Comparison of ENCODE assay signal across 23 mouse cellular contexts in genomic region chr13:52179977-52180376, GRCm38 (mm10).
A peak's percentile ranks its signal among the peaks of the same experiment; 100 is the strongest.
DNase-seq lines count a peak whose midpoint lies in the region; ATAC-seq and TF ChIP-seq lines count a peak whose summit lies in the region.
"Had no signal": no experiment of that assay in that cellular context is flagged by ENCODE, and none has a peak within 500 bp of the region (broad histone marks: within the 10 kb centered on the region; RNA-seq: fewer than 3 reads in every experiment).

No protein-coding gene starts in this region.

- H3K27me3 ChIP-seq in liver, adult 2 months (ENCODE audit: control insufficient read depth, insufficient read depth, low read length) = no peaks in the 10 kb centered on the region
- H3K27me3 ChIP-seq in liver, embryonic 11.5 days (replicated peaks; ENCODE audit: control insufficient read depth, insufficient read depth, low read length) = no peaks in the 10 kb centered on the region
- no peaks in the 10 kb centered on the region for H3K27me3 ChIP-seq in CH12.LX (replicated peaks)
- H3K27me3 ChIP-seq: embryonic facial prominence, embryonic 12.5 days; forebrain, embryonic 12.5 days; Patski had no signal

- H3K4me1 ChIP-seq in liver, adult 2 months (ENCODE audit: control insufficient read depth, insufficient read depth, low read length) = peaks cover 28% of the 10 kb centered on the region
- no peaks in the 10 kb centered on the region for H3K4me1 ChIP-seq in liver, embryonic 11.5 days (replicated peaks; ENCODE audit: control insufficient read depth, insufficient read depth, low read length)
- H3K4me1 ChIP-seq in CH12.LX (ENCODE audit: control insufficient read depth in 1 of 2, insufficient read depth in 2 of 2) = peaks cover 7 to 9% of the 10 kb centered on the region in 2 experiments; a peak in 3 of 4 replicates
- H3K4me1 ChIP-seq: embryonic facial prominence, embryonic 10.5 days; embryonic facial prominence, embryonic 12.5 days; forebrain, embryonic 10.5 days; forebrain, embryonic 12.5 days had no signal

- H3K9me3 ChIP-seq in liver, embryonic 11.5 days (ENCODE audit: control insufficient read depth, low read length) = no peaks in the 10 kb centered on the region
- H3K9me3 ChIP-seq in CH12.LX (replicated peaks; ENCODE audit: low read length) = peaks cover 5% of the 10 kb centered on the region
- H3K9me3 ChIP-seq: embryonic facial prominence, embryonic 10.5 days; embryonic facial prominence, embryonic 12.5 days; forebrain, embryonic 10.5 days; forebrain, embryonic 12.5 days; G1E had no signal

- dilution Hi-C loops in CH12.LX (cut with MboI; ENCODE audit: extremely low pct_ligation_motif_present, extremely low pct_unique_long_range_greater_than_20kb, low sequenced_read_pairs) = loop anchor here (25.0 kb wide), 1 partner anchor 343 kb away; the partner anchor contains the start of gene Gadd45g

- no peak for ATAC-seq in liver, embryonic 11.5 days (replicated peaks; ENCODE audit: low FRiP score)
- ATAC-seq: activated CD4-positive, CD25-positive, alpha-beta regulatory T cell, adult 4 months; forebrain, embryonic 14.5 days; forebrain, embryonic 16.5 days; Patski had no signal

- H3K27ac ChIP-seq in liver, adult 2 months (replicated peaks; ENCODE audit: insufficient read depth, low read depth, low read length) = peak overlapping the region; percentile 99
- H3K27ac ChIP-seq in liver, embryonic 11.5 days (ENCODE audit: low read depth, low read length) = no peak overlapping the region
- no peak overlapping the region for H3K27ac ChIP-seq in CH12.LX (ENCODE audit: insufficient read depth, low read depth)
- H3K27ac ChIP-seq: embryonic facial prominence, embryonic 10.5 days; embryonic facial prominence, embryonic 12.5 days; forebrain, embryonic 10.5 days; forebrain, embryonic 12.5 days had no signal

- peak; percentile 40 for DNase-seq in adrenal gland, postnatal 10 days
- DNase-seq in adrenal gland, adult 18-20 months (ENCODE audit: low spot score in 2 of 2) = no peak
- DNase-seq in liver, adult 2 months (ENCODE audit: extremely low read depth, low read depth, low spot score) = peak; percentile 95
- DNase-seq in liver, embryonic 11.5 days (ENCODE audit: low spot score) = no peak
- no peak for DNase-seq in CH12.LX (ENCODE audit: extremely low read depth)
- DNase-seq in adipocyte (ENCODE audit: low spot score) = peak; percentile 54
- no peak for DNase-seq in cerebellum, postnatal 10 days
- DNase-seq: adrenal gland, postnatal 25 days; cerebellum, adult 11 months; cerebellum, adult 18-20 months; cerebellum, adult 8-10 months; cerebellum, adult 9-11 months; cerebellum, postnatal 25 days had no signal

- TF ChIP-seq POLR2A in liver, adult 2 months (IDR thresholded peaks at IDR 0.05; ENCODE audit: extremely low read depth, insufficient read depth, low read length) = no peak
- no peak for TF ChIP-seq POLR2A in CH12.LX (IDR thresholded peaks at IDR 0.05; ENCODE audit: low read depth, low read length)

- H3K4me3 ChIP-seq in liver, adult 2 months (ENCODE audit: insufficient read depth, low read depth, low read length) = peak overlapping the region; percentile 39; the same call in 1 of the 2 replicates
- no peak overlapping the region for H3K4me3 ChIP-seq in liver, embryonic 11.5 days (ENCODE audit: low read depth, low read length)
- H3K4me3 ChIP-seq in CH12.LX (replicated peaks in 1 of 3; ENCODE audit: low read depth in 2 of 3, low read length in 2 of 3, poor library complexity in 1 of 3) = no peak overlapping the region
- H3K4me3 ChIP-seq: embryonic facial prominence, embryonic 10.5 days; embryonic facial prominence, embryonic 12.5 days; erythroblast, embryonic 14.5 days; forebrain, embryonic 10.5 days; forebrain, embryonic 12.5 days had no signal

- WGBS in liver, adult 2 months = 31% methylated on average over 4 of the region's 4 CpGs
- WGBS in liver, embryonic 11.5 days = 77% methylated on average over 4 of the region's 4 CpGs

- TF ChIP-seq CTCF in liver, adult 2 months (IDR thresholded peaks at IDR 0.05; ENCODE audit: low read depth, low read length) = no peak
- no peak for TF ChIP-seq CTCF in CH12.LX (conservative IDR thresholded peaks at IDR 0.05 in 1 of 2, IDR thresholded peaks at IDR 0.05 in 1 of 2; ENCODE audit: low read depth in 2 of 2, low read length in 2 of 2)

- H3K9ac ChIP-seq in liver, adult 2 months (ENCODE audit: low read depth, low read length) = peak overlapping the region; percentile 74
- H3K9ac ChIP-seq in liver, embryonic 11.5 days (ENCODE audit: low read depth, low read length) = no peak overlapping the region
- no peak overlapping the region for H3K9ac ChIP-seq in CH12.LX (ENCODE audit: insufficient read depth, low read depth)
- H3K9ac ChIP-seq: embryonic facial prominence, embryonic 12.5 days; forebrain, embryonic 12.5 days had no signal

- TF ChIP-seq RAD21 in CH12.LX (IDR thresholded peaks at IDR 0.05; ENCODE audit: low read depth, low read length) = no peak

- TF ChIP-seq EP300 in CH12.LX (IDR thresholded peaks at IDR 0.05; ENCODE audit: low read length) = 0 out of 2 replicates have a peak, but pooled peaks have one; percentile 24

- no peaks in the 10 kb centered on the region for H3K79me2 ChIP-seq in liver, adult 2 months (ENCODE audit: control insufficient read depth, insufficient read depth, low read length)
- no peaks in the 10 kb centered on the region for H3K79me2 ChIP-seq in CH12.LX (replicated peaks; ENCODE audit: control insufficient read depth, extremely low read depth, insufficient read depth, poor library complexity, severe bottlenecking)

- H3K4me2 ChIP-seq in liver, embryonic 11.5 days = no peak overlapping the region
- no peak overlapping the region for H3K4me2 ChIP-seq in CH12.LX (ENCODE audit: insufficient read depth, low read depth, poor library complexity, severe bottlenecking)
- H3K4me2 ChIP-seq: embryonic facial prominence, embryonic 12.5 days; forebrain, embryonic 12.5 days had no signal

- in situ Hi-C loops in CH12.LX (cut with MboI; ENCODE audit: low pct_ligation_motif_present, low pct_unique_long_range_greater_than_20kb, low sequenced_read_pairs) = no loop called here

- no peaks in the 10 kb centered on the region for H3K36me3 ChIP-seq in liver, adult 2 months (ENCODE audit: control insufficient read depth, insufficient read depth, low read length)
- H3K36me3 ChIP-seq in liver, embryonic 11.5 days (ENCODE audit: control insufficient read depth, insufficient read depth, low read length) = no peaks in the 10 kb centered on the region
- no peaks in the 10 kb centered on the region for H3K36me3 ChIP-seq in CH12.LX (replicated peaks in 1 of 2; ENCODE audit: control insufficient read depth in 1 of 2, insufficient read depth in 1 of 2, low read length in 1 of 2)
- H3K36me3 ChIP-seq: embryonic facial prominence, embryonic 10.5 days; embryonic facial prominence, embryonic 12.5 days; forebrain, embryonic 10.5 days; forebrain, embryonic 12.5 days; G1E had no signal

TF ChIP-seq in CH12.LX, 34 proteins besides CTCF, POLR2A, EP300 and RAD21:
- TF ChIP-seq TCF12 (IDR thresholded peaks at IDR 0.05; ENCODE audit: low read depth, low read length) (0 out of 2 replicates have a peak, but pooled peaks have one; percentile 21), CHD2 (IDR thresholded peaks at IDR 0.05; ENCODE audit: low read length) (no peak), NRF1 (IDR thresholded peaks at IDR 0.05; ENCODE audit: low read depth, low read length) (peak; percentile 66)

Comparison
In these comparisons a context has a peak if more than half of its experiments do, and no peak if none do; other contexts are left out.
1. DNase-seq: peak in adrenal gland, postnatal 10 days (single experiment), liver, adult 2 months (single experiment) and adipocyte (single experiment); none in adrenal gland, adult 18-20 months (0 of 2), liver, embryonic 11.5 days (single experiment), CH12.LX (single experiment) and cerebellum, postnatal 10 days (0 of 2).